ENCODE assay signal across 12 mouse cellular contexts in the genomic region with DNA sequence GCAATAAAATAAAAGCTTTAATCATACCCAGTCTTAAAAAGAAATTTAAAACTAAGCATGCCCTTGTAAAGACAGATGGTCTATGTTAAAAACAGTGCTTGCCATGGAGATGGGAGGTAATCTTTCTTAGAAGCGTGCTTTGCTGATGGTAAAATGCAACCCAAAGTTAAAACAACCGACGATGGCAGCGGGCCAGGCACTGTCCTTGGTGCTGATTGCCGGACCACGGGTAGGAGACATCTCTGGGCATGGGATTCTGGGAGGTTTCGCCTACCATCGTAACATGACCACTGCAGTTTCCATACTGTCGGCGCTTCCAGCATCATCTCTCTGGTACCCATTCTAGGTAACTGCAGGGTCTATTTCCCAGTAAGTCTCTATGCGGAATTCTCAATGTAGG. TPM values are rescaled to one million over a fixed set of nuclear protein-coding genes. Genes with fewer than 3 reads are reported as not detected.
A peak's percentile ranks its signal among the peaks of the same experiment; 100 is the strongest.
DNase-seq lines count a peak whose midpoint lies in the region; ATAC-seq lines count a peak whose summit lies in the region.
"Had no signal": no experiment of that assay in that cellular context is flagged by ENCODE, and none has a peak within 500 bp of the region (broad histone marks: within the 10 kb centered on the region; RNA-seq: fewer than 3 reads in every experiment).

No protein-coding gene starts in this region.

- no peak overlapping the region for H3K27ac ChIP-seq in hindbrain, embryonic 11.5 days (ENCODE audit: low read depth, low read length)
- H3K27ac ChIP-seq in hindbrain, embryonic 10.5 days: no peak overlapping the region
- H3K27ac ChIP-seq: limb, embryonic 15.5 days had no signal

- no peak overlapping the region for H3K4me2 ChIP-seq in hindbrain, embryonic 11.5 days (replicated peaks; ENCODE audit: low read depth, low read length)
- H3K4me2 ChIP-seq: limb, embryonic 15.5 days had no signal

- H3K36me3 ChIP-seq in hindbrain, embryonic 11.5 days (ENCODE audit: control insufficient read depth, insufficient read depth, low read length): no peaks in the 10 kb centered on the region
- H3K36me3 ChIP-seq in hindbrain, embryonic 10.5 days: no peaks in the 10 kb centered on the region
- H3K36me3 ChIP-seq: limb, embryonic 15.5 days had no signal

- peak; percentile 44 for DNase-seq in hindbrain, embryonic 11.5 days (ENCODE audit: low spot score)
- no peak for DNase-seq in hindbrain, embryonic 10.5 days (ENCODE audit: low spot score)
- peak; percentile 55 for DNase-seq in lung, postnatal 14 days
- DNase-seq in lung, adult 18-20 months: no peak
- peak; percentile 57 to 62 for DNase-seq in adrenal gland, postnatal 36 days
- no peak for DNase-seq in MN1 (ENCODE audit: low spot score)
- DNase-seq: cerebellum, adult 18-20 months had no signal

- no peaks in the 10 kb centered on the region; the same call in 1 of the 2 replicates for H3K9me3 ChIP-seq in hindbrain, embryonic 11.5 days (ENCODE audit: control insufficient read depth, low read length)
- H3K9me3 ChIP-seq in hindbrain, embryonic 10.5 days: peaks cover 9% of the 10 kb centered on the region; the same call in 1 of the 2 replicates
- H3K9me3 ChIP-seq: limb, embryonic 15.5 days had no signal

- ATAC-seq in hindbrain, embryonic 11.5 days (ENCODE audit: low FRiP score): no peak
- ATAC-seq in megakaryocyte progenitor cell, adult 5-6 weeks (replicated peaks; ENCODE audit: poor library complexity): 0 out of 2 replicates have a peak, but pooled peaks have one; percentile 44

- no peak overlapping the region for H3K4me3 ChIP-seq in hindbrain, embryonic 11.5 days (ENCODE audit: low read depth, low read length)
- H3K4me3 ChIP-seq in hindbrain, embryonic 10.5 days: no peak overlapping the region
- H3K4me3 ChIP-seq: limb, embryonic 15.5 days had no signal

- H3K4me1 ChIP-seq in hindbrain, embryonic 11.5 days (replicated peaks; ENCODE audit: control insufficient read depth, insufficient read depth, low read length): no peaks in the 10 kb centered on the region
- H3K4me1 ChIP-seq in hindbrain, embryonic 10.5 days (replicated peaks): no peaks in the 10 kb centered on the region
- H3K4me1 ChIP-seq: limb, embryonic 15.5 days had no signal

- 33% methylated on average over 11 of the region's 11 CpGs for WGBS in hindbrain, embryonic 11.5 days
- WGBS in hindbrain, embryonic 10.5 days: 34% methylated on average over 11 of the region's 11 CpGs

- H3K9ac ChIP-seq in hindbrain, embryonic 11.5 days (ENCODE audit: low read depth, low read length): no peak overlapping the region
- H3K9ac ChIP-seq: limb, embryonic 15.5 days had no signal

- H3K27me3 ChIP-seq in hindbrain, embryonic 11.5 days (ENCODE audit: control insufficient read depth, insufficient read depth, low read length): no peaks in the 10 kb centered on the region
- 0 out of 2 replicates have a peak, but pooled peaks cover 3% of the 10 kb centered on the region for H3K27me3 ChIP-seq in hindbrain, embryonic 10.5 days (ENCODE audit: insufficient read depth, poor library complexity, severe bottlenecking)

RNA-seq across cellular contexts. Expression of a gene that starts 14.2 kb away (rescaled TPM):
- not detected in 2 replicates for polyA plus RNA-seq in hindbrain, embryonic 11.5 days (2014; fragmentation: Nextera tagmentation; extraction: Ambion mirVana)
- not detected in 2 replicates for polyA plus RNA-seq in hindbrain, embryonic 10.5 days (2016; fragmentation: Nextera tagmentation; extraction: Ambion mirVana)
- total RNA-seq in adrenal gland, postnatal 36 days (2021): not detected
- total RNA-seq in megakaryocyte progenitor cell, adult 5-6 weeks (2015): not detected in 2 replicates
- not detected in 2 replicates for total RNA-seq in megakaryocyte progenitor cell, adult 5-6 weeks (2017)
- total RNA-seq: layer of hippocampus, postnatal 14 days; monocyte, adult 5-6 weeks had no signal
- polyA plus RNA-seq: cortical plate, adult 2 months; limb, embryonic 15.5 days had no signal

RNA-seq across cellular contexts. Expression of a gene that starts 18.9 kb away (rescaled TPM):
- 5.5 and 7.1 TPM in 2 replicates for polyA plus RNA-seq in hindbrain, embryonic 11.5 days (2014; fragmentation: Nextera tagmentation; extraction: Ambion mirVana)
- polyA plus RNA-seq in hindbrain, embryonic 10.5 days (2016; fragmentation: Nextera tagmentation; extraction: Ambion mirVana): 5.2 and 5.4 TPM in 2 replicates
- total RNA-seq in adrenal gland, postnatal 36 days (2021): 10 to 100 TPM; 40.9 to 44.8 TPM
- 8.1 and 8.7 TPM in 2 replicates for total RNA-seq in megakaryocyte progenitor cell, adult 5-6 weeks (2015)
- total RNA-seq in megakaryocyte progenitor cell, adult 5-6 weeks (2017): 24.7 and 25.6 TPM in 2 replicates

Comparison
In these comparisons a context has a peak if more than half of its experiments do, and no peak if none do; other contexts are left out.
1. DNase-seq: peak in hindbrain, embryonic 11.5 days (single experiment), lung, postnatal 14 days (single experiment) and adrenal gland, postnatal 36 days (2 of 2); none in hindbrain, embryonic 10.5 days (single experiment), lung, adult 18-20 months (0 of 2) and MN1 (single experiment).